Mouse (Mus musculus): ENCODE results near the gene Gzmg. TPM values are rescaled to one million over a fixed set of nuclear protein-coding genes. Genes with fewer than 3 reads are reported as not detected.

Gene Gzmg
- total and polyA plus RNA-seq, 3 experiments = not detected

Other genes with a start within 250 kb of the Gzmg start
- 1 to 10 TPM; 1.3 to 1.8 TPM for gene Cma1, start 214.9 kb downstream of the Gzmg start, total RNA-seq (2021)
- gene Cma1, start 214.9 kb downstream of the Gzmg start, polyA plus RNA-seq (2012; rRNA removed) = 2.1 and 2.5 TPM in 2 replicates
- gene Cma2, start 208.6 kb downstream of the Gzmg start, total RNA-seq (2021) = not detected
- gene Cma2, start 208.6 kb downstream of the Gzmg start, polyA plus RNA-seq (2012; rRNA removed) = not detected in 2 replicates
- not detected for gene Mcpt1, start 141.6 kb downstream of the Gzmg start, total RNA-seq (2021)
- not detected in 2 replicates for gene Mcpt1, start 141.6 kb downstream of the Gzmg start, polyA plus RNA-seq (2012; rRNA removed)
- gene Mcpt9, start 129.1 kb downstream of the Gzmg start, total RNA-seq (2021) = not detected
- not detected in 2 replicates for gene Mcpt9, start 129.1 kb downstream of the Gzmg start, polyA plus RNA-seq (2012; rRNA removed)
- not detected for gene Mcpt2, start 117.5 kb downstream of the Gzmg start, total RNA-seq (2021)
- gene Mcpt2, start 117.5 kb downstream of the Gzmg start, polyA plus RNA-seq (2012; rRNA removed) = not detected in 2 replicates
- 1 to 10 TPM; 1.2 to 1.3 TPM for gene Mcpt4, start 97.3 kb downstream of the Gzmg start, total RNA-seq (2021)
- gene Mcpt4, start 97.3 kb downstream of the Gzmg start, polyA plus RNA-seq (2012; rRNA removed) = 2.4 and 2.8 TPM in 2 replicates
- gene Mcpt8, start 74.3 kb downstream of the Gzmg start, total RNA-seq (2021) = not detected
- 0.23 TPM in 1 of 2 replicates, not detected in the other for gene Mcpt8, start 74.3 kb downstream of the Gzmg start, polyA plus RNA-seq (2012; rRNA removed)
- not detected for gene Ctsg, start 57.0 kb downstream of the Gzmg start, total RNA-seq (2021)
- gene Ctsg, start 57.0 kb downstream of the Gzmg start, polyA plus RNA-seq (2012; rRNA removed) = not detected in 2 replicates
- not detected for gene Gzme, start 39.0 kb downstream of the Gzmg start, total RNA-seq (2021)
- not detected in 2 replicates for gene Gzme, start 39.0 kb downstream of the Gzmg start, polyA plus RNA-seq (2012; rRNA removed)
- not detected for gene Gzmd, start 27.0 kb downstream of the Gzmg start, total RNA-seq (2021)
- gene Gzmd, start 27.0 kb downstream of the Gzmg start, polyA plus RNA-seq (2012; rRNA removed) = not detected in 2 replicates
- gene Gzmn, start 15.0 kb upstream of the Gzmg start, total RNA-seq (2021) = not detected
- not detected in 2 replicates for gene Gzmn, start 15.0 kb upstream of the Gzmg start, polyA plus RNA-seq (2012; rRNA removed)
- gene Gzmf, start 51.8 kb upstream of the Gzmg start, total RNA-seq (2021) = not detected
- gene Gzmf, start 51.8 kb upstream of the Gzmg start, polyA plus RNA-seq (2012; rRNA removed) = not detected in 2 replicates
- gene Gzmc, start 75.1 kb upstream of the Gzmg start, total RNA-seq (2021) = not detected
- not detected in 2 replicates for gene Gzmc, start 75.1 kb upstream of the Gzmg start, polyA plus RNA-seq (2012; rRNA removed)
- under 1 TPM; 0.23 to 0.36 TPM for gene Gzmb, start 102.7 kb upstream of the Gzmg start, total RNA-seq (2021)
- gene Gzmb, start 102.7 kb upstream of the Gzmg start, polyA plus RNA-seq (2012; rRNA removed) = 0.64 TPM in 1 of 2 replicates, not detected in the other
- gene Atp12a, start 205.5 kb upstream of the Gzmg start, total RNA-seq (2021) = not detected
- gene Atp12a, start 205.5 kb upstream of the Gzmg start, polyA plus RNA-seq (2012; rRNA removed) = not detected in 2 replicates
- gene Rnf17, start 243.0 kb upstream of the Gzmg start, total RNA-seq (2021) = under 1 TPM; 0.29 to 0.34 TPM
- 0.06 and 0.09 TPM in 2 replicates for gene Rnf17, start 243.0 kb upstream of the Gzmg start, polyA plus RNA-seq (2012; rRNA removed)